Mouse (Mus musculus) hindbrain, embryonic 13.5 days (tissue): ENCODE results near the gene Shld1. TPM values are rescaled to one million over a fixed set of nuclear protein-coding genes. Genes with fewer than 3 reads are reported as not detected.
A peak's percentile ranks its signal among the peaks of the same experiment; 100 is the strongest.

Experiments
- ATAC-seq: fragments of 200-750 bp; cut with Nextera tagmentation; 2 replicates; pipeline ENCODE4 v1.8.0; 2017; ENCODE audit warnings: moderate TSS enrichment; ENCODE audit not compliant: low FRiP score
- H3K27ac ChIP-seq: fragments of 300-500 bp; sonication (generic); 2 replicates; pipeline ENCODE4 v1.5.1; 2015; ENCODE audit warnings: inconsistent platforms, mild to moderate bottlenecking, moderate library complexity
- H3K27me3 ChIP-seq: fragments of 300-500 bp; sonication (generic); 2 replicates; pipeline ENCODE4 v1.6.1; 2015; ENCODE audit warnings: mild to moderate bottlenecking, inconsistent platforms
- H3K36me3 ChIP-seq: fragments of 300-500 bp; sonication (generic); 2 replicates; pipeline ENCODE4 v1.6.1; 2015; ENCODE audit warnings: mild to moderate bottlenecking, inconsistent platforms
- H3K4me1 ChIP-seq: fragments of 300-500 bp; sonication (generic); replicated peaks from 2 replicates; pipeline ENCODE4 v1.6.1; 2015; ENCODE audit warnings: inconsistent platforms
- H3K4me2 ChIP-seq: fragments of 300-500 bp; sonication (generic); 2 replicates; pipeline ENCODE4 v1.6.1; 2015; ENCODE audit warnings: inconsistent platforms, mild to moderate bottlenecking, moderate library complexity
- H3K4me3 ChIP-seq: fragments of 300-500 bp; sonication (generic); 2 replicates; pipeline ENCODE4 v1.5.1; 2015; ENCODE audit warnings: mild to moderate bottlenecking, inconsistent platforms
- H3K9ac ChIP-seq: fragments of 300-500 bp; sonication (generic); 2 replicates; pipeline ENCODE4 v1.6.1; 2015; ENCODE audit warnings: mild to moderate bottlenecking, inconsistent platforms
- H3K9me3 ChIP-seq: fragments of 300-500 bp; sonication (generic); 2 replicates; pipeline ENCODE4 v1.6.1; 2016; ENCODE audit warnings: inconsistent platforms
- WGBS: fragments of 180-500 bp; shearing (Covaris S2); methylation state at CpG from one replicate; pipeline ENCODE4 v1.1.7; 2015; 5-methylcytosine and 5-hydroxymethylcytosine counted together
- polyA plus RNA-seq: library from polyadenylated mRNA; unstranded; fragments of >200 nt; fragmentation: Nextera tagmentation; extraction: Ambion mirVana; gene quantifications from 2 replicates; pipeline ENCODE4 v1.2.1, GENCODE M21; 2015

Gene Shld1
- polyA plus RNA-seq, 1 experiment from 2014 or later: 25.5 TPM

- H3K4me3 ChIP-seq: peak within 1 kb of the TSS; percentile 63
- H3K9ac ChIP-seq: peak within 1 kb of the TSS; percentile 89
- H3K27ac ChIP-seq: peak within 1 kb of the TSS; percentile 98
- ATAC-seq: no peak; the same call in 1 of the 2 replicates
- no peaks in the 10 kb centered on the region for H3K27me3 ChIP-seq
- H3K4me2 ChIP-seq: peak within 1 kb of the TSS; percentile 62
- H3K4me1 ChIP-seq: peaks cover 28% of the 10 kb centered on the region
- H3K9me3 ChIP-seq: no peaks in the 10 kb centered on the region
- 10% methylated on average over 4 of the region's 4 CpGs for WGBS
- 0 out of 2 replicates have a peak, but pooled peaks cover 1% of the 10 kb centered on the region for H3K36me3 ChIP-seq
Observed at GRCm38 (mm10) chr2:132780978-132781377, 94.2 kb downstream of the Shld1 start, which contains the start of gene Chgb. TSS of gene Chgb (plus strand) at chr2:132781278.

DNA sequence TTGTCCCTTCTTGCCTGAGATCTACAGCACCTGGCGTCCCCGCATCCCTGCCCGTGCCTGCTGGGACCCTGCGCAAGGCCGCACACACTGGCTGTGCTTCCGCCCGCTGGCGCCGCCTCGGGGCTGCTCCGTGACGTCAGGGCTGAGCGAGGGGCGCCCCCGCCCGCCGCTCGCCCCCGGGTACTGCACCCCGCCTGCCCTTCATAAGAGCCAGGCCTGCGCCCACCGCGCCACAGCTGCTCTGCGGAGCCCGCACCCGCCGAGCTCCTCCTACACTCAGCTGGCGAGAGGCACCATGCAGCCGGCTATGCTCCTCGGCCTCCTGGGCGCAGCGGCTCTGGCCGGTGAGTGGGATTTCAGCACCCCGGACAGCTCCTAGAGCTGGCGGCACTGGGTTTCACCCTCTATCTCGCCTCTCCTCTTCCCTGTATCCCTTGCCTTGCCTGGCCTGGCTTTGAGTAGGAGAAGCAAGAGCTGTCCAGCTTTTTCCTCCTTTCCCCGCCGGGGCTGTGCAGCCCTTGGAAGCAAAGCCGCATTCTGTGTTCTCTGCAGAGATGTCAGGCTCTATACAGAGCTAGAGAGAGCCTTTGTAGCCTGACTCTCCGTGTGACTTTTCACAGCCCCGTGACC lies 94.8 kb downstream of the Shld1 start:
- peak overlapping the region; percentile 98 for H3K27ac ChIP-seq
- H3K9me3 ChIP-seq: no peaks in the 10 kb centered on the region
- peak overlapping the region; percentile 63 for H3K4me3 ChIP-seq
- peaks cover 28% of the 10 kb centered on the region for H3K4me1 ChIP-seq
- H3K36me3 ChIP-seq: 0 out of 2 replicates have a peak, but pooled peaks cover 6% of the 10 kb centered on the region
- under 1% methylated on average over 41 of the region's 41 CpGs for WGBS
- peak overlapping the region; percentile 89 for H3K9ac ChIP-seq
- peak overlapping the region; percentile 62 for H3K4me2 ChIP-seq
- no peaks in the 10 kb centered on the region for H3K27me3 ChIP-seq
- peak; percentile 98 for ATAC-seq

GRCm38 (mm10) chr2:132784039-132784438 lies 97.3 kb downstream of the Shld1 start:
- Histone ChIP-seq H3K4me3 (no peak overlapping the region), H3K4me1 (peaks cover 19% of the 10 kb centered on the region; the same call in 1 of the 2 replicates), H3K9me3 (no peaks in the 10 kb centered on the region), H3K36me3 (0 out of 2 replicates have a peak, but pooled peaks cover 7% of the 10 kb centered on the region), H3K9ac (no peak overlapping the region), H3K4me2 (no peak overlapping the region), H3K27me3 (no peaks in the 10 kb centered on the region), H3K27ac (no peak overlapping the region)
- 88% methylated on average over 6 of the region's 6 CpGs for WGBS
- ATAC-seq: no peak

GRCm38 (mm10) chr2:132793441-132794203 lies 106.9 kb downstream of the Shld1 start:
- Histone ChIP-seq H3K9ac (no peak overlapping the region), H3K9me3 (no peaks in the 10 kb centered on the region), H3K27ac (no peak overlapping the region), H3K4me1 (no peaks in the 10 kb centered on the region), H3K4me3 (no peak overlapping the region), H3K27me3 (no peaks in the 10 kb centered on the region), H3K4me2 (no peak overlapping the region), H3K36me3 (peaks cover 40% of the 10 kb centered on the region)
- 90% methylated on average over 19 of the region's 19 CpGs for WGBS
- ATAC-seq: no peak

DNA sequence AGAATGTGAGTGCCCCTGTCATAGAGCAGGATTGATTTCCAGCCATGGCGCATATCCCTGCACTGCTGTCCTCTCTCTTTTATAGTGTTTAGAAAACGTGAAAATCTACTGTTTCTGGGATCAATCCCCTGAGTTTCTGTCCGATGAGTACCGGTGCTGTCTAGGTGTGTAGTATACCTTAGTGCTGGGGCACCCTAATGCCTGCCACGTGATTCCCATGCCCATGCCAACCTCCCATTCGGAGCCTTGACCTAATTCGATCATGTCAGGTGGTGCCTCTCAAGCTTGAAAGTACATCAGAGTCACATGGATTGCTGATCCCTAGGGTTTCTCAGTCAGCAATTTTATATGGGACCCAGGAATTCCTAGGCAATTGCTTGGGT lies 107.5 kb downstream of the Shld1 start:
- no peak overlapping the region for H3K27ac ChIP-seq
- H3K4me1 ChIP-seq: no peaks in the 10 kb centered on the region
- H3K4me2 ChIP-seq: no peak overlapping the region
- no peaks in the 10 kb centered on the region for H3K27me3 ChIP-seq
- H3K9me3 ChIP-seq: no peaks in the 10 kb centered on the region
- peaks cover 40% of the 10 kb centered on the region for H3K36me3 ChIP-seq
- WGBS: 91% methylated on average over 7 of the region's 7 CpGs
- no peak overlapping the region for H3K9ac ChIP-seq
- no peak for ATAC-seq
- H3K4me3 ChIP-seq: no peak overlapping the region

Other genes starting within 250 kb of the Shld1 start
- gene Gpcpd1, start 99.2 kb upstream of the Shld1 start, polyA plus RNA-seq: 84.8 and 101 TPM in 2 replicates
- gene Chgb, start 94.3 kb downstream of the Shld1 start, polyA plus RNA-seq: 72.7 and 87.2 TPM in 2 replicates
- 25.6 and 26.5 TPM in 2 replicates for gene Trmt6, start 129.1 kb downstream of the Shld1 start, polyA plus RNA-seq
- gene Mcm8, start 129.2 kb downstream of the Shld1 start, polyA plus RNA-seq: 5.8 and 6.7 TPM in 2 replicates
- 9.2 and 9.3 TPM in 2 replicates for gene Crls1, start 159.7 kb downstream of the Shld1 start, polyA plus RNA-seq
- gene Lrrn4, start 194.0 kb downstream of the Shld1 start, polyA plus RNA-seq: 0.10 TPM in 1 of 2 replicates, not detected in the other